Mouse (Mus musculus): ENCODE data around the gene 4930519P11Rik.

- no peak for TF ChIP-seq CTCF (IDR thresholded peaks at IDR 0.05; ENCODE audit: low read depth, low read length)
- TF ChIP-seq POLR2A (IDR thresholded peaks at IDR 0.05; ENCODE audit: extremely low read depth, insufficient read depth, low read length) = no peak
These were observed 2.4 kb upstream of the 4930519P11Rik start for GRCm38 (mm10) chr2:154615674-154616073.
